Mouse (Mus musculus) limb, embryonic 13.5 days (tissue): ENCODE data around the gene Lrat. TPM values are rescaled to one million over a fixed set of nuclear protein-coding genes. Genes with fewer than 3 reads are reported as not detected.

Experiments used
- ATAC-seq: fragments of 200-750 bp; cut with Nextera tagmentation; 2 replicates; pipeline ENCODE4 v1.8.0; 2017; ENCODE audit warnings: low read depth, moderate number of reproducible peaks, moderate TSS enrichment; ENCODE audit not compliant: low FRiP score
- H3K27ac ChIP-seq: fragments of 300-500 bp; sonication (generic); 2 replicates; pipeline ENCODE4 v1.5.1; 2015; ENCODE audit warnings: inconsistent platforms, mild to moderate bottlenecking, moderate library complexity
- H3K27me3 ChIP-seq: fragments of 300-500 bp; sonication (generic); 2 replicates; pipeline ENCODE4 v1.6.1; 2015; ENCODE audit warnings: mild to moderate bottlenecking, inconsistent platforms
- H3K36me3 ChIP-seq: fragments of 300-500 bp; sonication (generic); 2 replicates; pipeline ENCODE4 v1.6.1; 2015; ENCODE audit warnings: inconsistent platforms, mild to moderate bottlenecking, moderate library complexity
- H3K4me1 ChIP-seq: fragments of 300-500 bp; sonication (generic); 2 replicates; pipeline ENCODE4 v1.6.1; 2015; ENCODE audit warnings: inconsistent platforms
- H3K4me2 ChIP-seq: fragments of 300-500 bp; sonication (generic); replicated peaks from 2 replicates; pipeline ENCODE4 v1.6.1; 2015; ENCODE audit warnings: inconsistent platforms, mild to moderate bottlenecking, moderate library complexity
- H3K4me3 ChIP-seq: fragments of 300-500 bp; sonication (generic); 2 replicates; pipeline ENCODE4 v1.5.1; 2015; ENCODE audit warnings: moderate library complexity, mild to moderate bottlenecking, inconsistent platforms
- H3K9ac ChIP-seq: fragments of 300-500 bp; sonication (generic); 2 replicates; pipeline ENCODE4 v1.6.1; 2015; ENCODE audit warnings: mild to moderate bottlenecking, inconsistent platforms
- H3K9me3 ChIP-seq: fragments of 300-500 bp; sonication (generic); 2 replicates; pipeline ENCODE4 v1.6.1; 2016; ENCODE audit warnings: inconsistent platforms
- WGBS: fragments of 180-500 bp; shearing (Covaris S2); methylation state at CpG from one replicate; pipeline ENCODE4 v1.1.7; 2015; 5-methylcytosine and 5-hydroxymethylcytosine counted together
- polyA plus RNA-seq: library from polyadenylated mRNA; unstranded; fragments of >200 nt; fragmentation: Nextera tagmentation; extraction: Ambion mirVana; gene quantifications from 2 replicates; pipeline ENCODE4 v1.2.1, GENCODE M21; 2015

The Lrat gene
- polyA plus RNA-seq, result 0.40 and 0.62 TPM in 2 replicates

- 2% methylated on average over 35 of the region's 35 CpGs for WGBS
- Histone ChIP-seq H3K9me3 (no peaks in the 10 kb centered on the region), H3K4me2 (peak within 1 kb of the TSS; percentile 87), H3K27me3 (peaks cover 39% of the 10 kb centered on the region), H3K4me3 (peak within 1 kb of the TSS; percentile 47), H3K27ac (no peak within 1 kb of the TSS), H3K9ac (0 out of 2 replicates have a peak within 1 kb of the TSS, but pooled peaks have one; percentile 31), H3K36me3 (no peaks in the 10 kb centered on the region), H3K4me1 (peaks cover 16% of the 10 kb centered on the region)
- ATAC-seq, result no peak
Measured at GRCm38 (mm10) chr3:82903613-82904205, at the start of gene Lrat. Gene Lrat, minus strand, starts transcription at chr3:82903973.

- Histone ChIP-seq H3K9me3 (no peaks in the 10 kb centered on the region), H3K4me1 (no peaks in the 10 kb centered on the region), H3K4me3 (no peak overlapping the region), H3K36me3 (no peaks in the 10 kb centered on the region), H3K4me2 (no peak overlapping the region), H3K27me3 (no peaks in the 10 kb centered on the region), H3K9ac (no peak overlapping the region), H3K27ac (no peak overlapping the region)
- ATAC-seq, result no peak
- WGBS, result 82% methylated on average over 4 of the region's 4 CpGs
Measured at GRCm38 (mm10) chr3:82952173-82952962, 48.6 kb upstream of the Lrat start.

GRCm38 (mm10) chr3:82950639-82951038 lies 46.9 kb upstream of the Lrat start:
- Histone ChIP-seq H3K4me2 (no peak overlapping the region), H3K36me3 (no peaks in the 10 kb centered on the region), H3K4me3 (no peak overlapping the region), H3K27ac (no peak overlapping the region), H3K4me1 (0 out of 2 replicates have a peak, but pooled peaks cover 6% of the 10 kb centered on the region), H3K9me3 (no peaks in the 10 kb centered on the region), H3K27me3 (no peaks in the 10 kb centered on the region), H3K9ac (no peak overlapping the region)
- ATAC-seq, result no peak
- 67% methylated on average over 7 of the region's 7 CpGs for WGBS

- H3K4me3 ChIP-seq, result no peak overlapping the region
- WGBS, result 83% methylated on average over 10 of the region's 10 CpGs
- no peaks in the 10 kb centered on the region for H3K36me3 ChIP-seq
- H3K9ac ChIP-seq, result no peak overlapping the region
- H3K27me3 ChIP-seq, result no peaks in the 10 kb centered on the region
- no peak overlapping the region for H3K4me2 ChIP-seq
- ATAC-seq, result no peak
- no peaks in the 10 kb centered on the region for H3K9me3 ChIP-seq
- 0 out of 2 replicates have a peak, but pooled peaks cover 6% of the 10 kb centered on the region for H3K4me1 ChIP-seq
- H3K27ac ChIP-seq, result no peak overlapping the region
Measured at GRCm38 (mm10) chr3:82950208-82950607, 46.4 kb upstream of the Lrat start.

- WGBS, result 57% methylated on average over 6 of the region's 6 CpGs
- no peak for ATAC-seq
- H3K4me2 ChIP-seq, result no peak overlapping the region
Measured at GRCm38 (mm10) chr3:82946375-82947107, 42.8 kb upstream of the Lrat start.

GRCm38 (mm10) chr3:82927917-82928316 lies 24.1 kb upstream of the Lrat start:
- Histone ChIP-seq H3K36me3 (no peaks in the 10 kb centered on the region), H3K4me1 (no peaks in the 10 kb centered on the region), H3K4me3 (no peak overlapping the region), H3K27me3 (no peaks in the 10 kb centered on the region), H3K4me2 (no peak overlapping the region), H3K27ac (no peak overlapping the region), H3K9ac (no peak overlapping the region), H3K9me3 (no peaks in the 10 kb centered on the region)
- 82% methylated on average over 2 of the region's 2 CpGs for WGBS
- ATAC-seq, result no peak

More at GRCm38 (mm10) chr3:82946375-82947107, 42.8 kb upstream of the Lrat start:
- Histone ChIP-seq H3K9me3 (no peaks in the 10 kb centered on the region), H3K4me1 (0 out of 2 replicates have a peak, but pooled peaks cover 6% of the 10 kb centered on the region), H3K27ac (no peak overlapping the region; the same call in 1 of the 2 replicates), H3K36me3 (no peaks in the 10 kb centered on the region), H3K4me3 (no peak overlapping the region), H3K9ac (no peak overlapping the region), H3K27me3 (no peaks in the 10 kb centered on the region)

GRCm38 (mm10) chr3:82915632-82916031 lies 11.9 kb upstream of the Lrat start:
- Histone ChIP-seq H3K36me3 (no peaks in the 10 kb centered on the region), H3K27ac (no peak overlapping the region), H3K4me3 (no peak overlapping the region), H3K9me3 (no peaks in the 10 kb centered on the region), H3K9ac (no peak overlapping the region), H3K4me2 (no peak overlapping the region), H3K4me1 (no peaks in the 10 kb centered on the region), H3K27me3 (no peaks in the 10 kb centered on the region)
- ATAC-seq, result no peak
- 53% methylated on average over 1 of the region's 1 CpGs for WGBS

- Histone ChIP-seq H3K27ac (no peak overlapping the region), H3K27me3 (peaks cover 23% of the 10 kb centered on the region), H3K4me2 (no peak overlapping the region), H3K36me3 (no peaks in the 10 kb centered on the region), H3K9ac (no peak overlapping the region), H3K9me3 (no peaks in the 10 kb centered on the region), H3K4me1 (peaks cover 10% of the 10 kb centered on the region), H3K4me3 (no peak overlapping the region)
- 86% methylated on average over 2 of the region's 2 CpGs for WGBS
- no peak for ATAC-seq
Measured at GRCm38 (mm10) chr3:82908671-82909070, 4.9 kb upstream of the Lrat start.

- Histone ChIP-seq H3K36me3 (no peaks in the 10 kb centered on the region), H3K9ac (0 out of 2 replicates have a peak overlapping the region, but pooled peaks have one; percentile 31), H3K27me3 (peaks cover 39% of the 10 kb centered on the region), H3K4me2 (peak overlapping the region; percentile 87), H3K4me1 (peaks cover 16% of the 10 kb centered on the region), H3K9me3 (no peaks in the 10 kb centered on the region), H3K27ac (no peak overlapping the region), H3K4me3 (peak overlapping the region; percentile 47)
- WGBS, result 1% methylated on average over 31 of the region's 31 CpGs
- ATAC-seq, result no peak
Measured at GRCm38 (mm10) chr3:82904211-82904908, 587 bp upstream of the Lrat start.

- Histone ChIP-seq H3K4me3 (peak overlapping the region; percentile 47), H3K27ac (no peak overlapping the region), H3K27me3 (peaks cover 39% of the 10 kb centered on the region), H3K4me1 (peaks cover 16% of the 10 kb centered on the region), H3K9ac (no peak overlapping the region), H3K36me3 (no peaks in the 10 kb centered on the region), H3K9me3 (no peaks in the 10 kb centered on the region), H3K4me2 (peak overlapping the region; percentile 87)
- 20% methylated on average over 20 of the region's 20 CpGs for WGBS
- no peak for ATAC-seq
Measured at GRCm38 (mm10) chr3:82902757-82903612, 788 bp downstream of the Lrat start.

- no peak overlapping the region for H3K9ac ChIP-seq
- no peaks in the 10 kb centered on the region for H3K36me3 ChIP-seq
- no peak overlapping the region for H3K27ac ChIP-seq
- WGBS, result 28% methylated on average over 2 of the region's 2 CpGs
- H3K4me1 ChIP-seq, result no peaks in the 10 kb centered on the region
- H3K9me3 ChIP-seq, result no peaks in the 10 kb centered on the region
- no peak for ATAC-seq
- H3K4me3 ChIP-seq, result no peak overlapping the region
- H3K4me2 ChIP-seq, result no peak overlapping the region
- H3K27me3 ChIP-seq, result no peaks in the 10 kb centered on the region
Measured at GRCm38 (mm10) chr3:82888842-82889241, 14.9 kb downstream of the Lrat start.
